Mouse (Mus musculus) midbrain, embryonic 15.5 days (tissue): Measurements from ENCODE around the gene Gpr132. TPM values are rescaled to one million over a fixed set of nuclear protein-coding genes. Genes with fewer than 3 reads are reported as not detected.
A peak's percentile ranks its signal among the peaks of the same experiment; 100 is the strongest.

Experiments
- ATAC-seq: fragments of 200-750 bp; cut with Nextera tagmentation; replicated peaks from 2 replicates; pipeline ENCODE4 v1.8.0; 2017; ENCODE audit warnings: moderate TSS enrichment
- H3K27ac ChIP-seq: fragments of 300-500 bp; sonication (generic); 2 replicates; pipeline ENCODE4 v1.5.1; 2015; ENCODE audit warnings: mild to moderate bottlenecking, inconsistent platforms
- H3K27me3 ChIP-seq: fragments of 300-500 bp; sonication (generic); replicated peaks from 2 replicates; pipeline ENCODE4 v1.6.1; 2015; ENCODE audit warnings: inconsistent platforms
- H3K36me3 ChIP-seq: fragments of 300-500 bp; sonication (generic); replicated peaks from 2 replicates; pipeline ENCODE4 v1.6.1; 2015; ENCODE audit warnings: inconsistent platforms
- H3K4me1 ChIP-seq: fragments of 300-500 bp; sonication (generic); 2 replicates; pipeline ENCODE4 v1.6.1; 2015; ENCODE audit warnings: inconsistent platforms
- H3K4me2 ChIP-seq: fragments of 300-500 bp; sonication (generic); 2 replicates; pipeline ENCODE4 v1.6.1; 2015; ENCODE audit warnings: inconsistent platforms, mild to moderate bottlenecking, moderate library complexity
- H3K4me3 ChIP-seq: fragments of 300-500 bp; sonication (generic); 2 replicates; pipeline ENCODE4 v1.5.1; 2015; ENCODE audit warnings: mild to moderate bottlenecking, inconsistent platforms
- H3K9ac ChIP-seq: fragments of 300-500 bp; sonication (generic); 2 replicates; pipeline ENCODE4 v1.6.1; 2015; ENCODE audit warnings: mild to moderate bottlenecking, inconsistent platforms
- H3K9me3 ChIP-seq: fragments of 300-500 bp; sonication (generic); 2 replicates; pipeline ENCODE4 v1.6.1; 2016; ENCODE audit warnings: inconsistent platforms
- WGBS: fragments of 180-500 bp; shearing (Covaris S2); methylation state at CpG from one replicate; pipeline ENCODE4 v1.1.7; 2015; ENCODE audit warnings: mixed read lengths; 5-methylcytosine and 5-hydroxymethylcytosine counted together
- polyA plus RNA-seq: library from polyadenylated mRNA; unstranded; fragments of >200 nt; fragmentation: Nextera tagmentation; extraction: Ambion mirVana; gene quantifications from 2 replicates; pipeline ENCODE4 v1.2.1, GENCODE M21; 2015

Gpr132 gene
- polyA plus RNA-seq, 1 experiment from 2014 or later: 0.06 TPM

DNA sequence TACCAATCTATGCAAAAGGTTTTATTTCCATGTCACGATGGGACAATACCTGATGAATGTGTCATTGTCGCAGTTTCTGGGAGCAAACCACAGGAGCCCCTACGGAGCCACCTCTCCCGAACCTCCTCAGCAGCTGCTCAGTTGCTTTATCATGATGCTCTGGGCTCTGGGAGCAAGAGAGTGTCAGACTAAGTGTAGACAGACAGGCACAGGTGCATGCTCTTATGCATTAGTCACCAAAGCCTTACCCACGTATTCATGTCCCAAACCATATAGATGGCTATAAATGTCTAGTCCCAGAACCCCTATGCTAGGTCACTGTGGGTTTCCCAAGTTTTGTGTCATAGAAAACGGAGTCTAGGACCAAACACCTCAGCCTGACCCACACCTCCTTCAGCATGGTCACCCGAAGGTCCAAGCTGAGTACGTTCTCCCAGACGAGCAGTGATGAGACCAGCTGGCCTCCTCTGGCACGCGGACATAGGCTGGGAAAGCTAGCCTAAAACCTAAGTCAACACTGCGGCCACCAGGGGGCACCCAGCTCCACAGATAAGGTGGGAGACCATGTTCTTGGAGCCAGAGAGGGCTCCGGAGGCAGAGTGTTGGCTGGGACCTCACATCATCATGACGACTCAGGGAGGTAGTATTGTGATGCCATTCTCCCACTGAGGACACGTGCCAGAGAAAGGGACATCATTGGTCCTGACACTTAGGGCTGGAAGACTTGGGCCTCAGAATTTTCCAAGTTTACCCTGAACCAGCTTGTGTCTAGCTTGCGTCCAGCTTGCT is 7.4 kb upstream of the Gpr132 start:
- Histone ChIP-seq H3K4me1 (peaks cover 29% of the 10 kb centered on the region), H3K27ac (no peak overlapping the region), H3K36me3 (no peaks in the 10 kb centered on the region), H3K9ac (no peak overlapping the region), H3K27me3 (peaks cover 66% of the 10 kb centered on the region), H3K9me3 (no peaks in the 10 kb centered on the region), H3K4me3 (no peak overlapping the region), H3K4me2 (no peak overlapping the region)
- peak; percentile 55 for ATAC-seq
- WGBS: 23% methylated on average over 16 of the region's 16 CpGs

DNA sequence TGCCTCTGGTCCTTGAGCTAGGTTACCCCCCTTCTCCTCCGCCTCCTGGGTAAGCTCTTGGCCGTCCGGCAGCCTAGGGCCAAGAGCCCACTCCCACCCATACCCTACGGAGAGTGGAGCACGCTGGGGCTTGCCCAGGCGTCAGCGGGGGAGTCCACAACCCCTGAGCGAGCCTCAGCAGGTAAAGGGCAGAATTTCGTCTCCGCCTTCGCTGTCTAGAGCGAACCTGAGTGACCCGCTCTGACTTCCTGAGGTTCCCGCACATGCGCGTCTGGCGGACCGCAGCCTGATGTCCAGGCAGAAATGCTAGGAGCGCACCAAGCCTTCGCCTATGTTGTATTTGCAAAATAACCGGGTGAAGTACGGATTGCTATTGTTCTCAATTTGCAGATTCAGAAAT is 6.2 kb upstream of the Gpr132 start:
- Histone ChIP-seq H3K9me3 (no peaks in the 10 kb centered on the region), H3K27me3 (peaks cover 62% of the 10 kb centered on the region), H3K27ac (no peak overlapping the region), H3K4me1 (peaks cover 33% of the 10 kb centered on the region), H3K36me3 (no peaks in the 10 kb centered on the region), H3K4me2 (peak overlapping the region; percentile 54), H3K9ac (no peak overlapping the region), H3K4me3 (peak overlapping the region; percentile 30)
- 14% methylated on average over 22 of the region's 22 CpGs for WGBS
- ATAC-seq: no peak

DNA sequence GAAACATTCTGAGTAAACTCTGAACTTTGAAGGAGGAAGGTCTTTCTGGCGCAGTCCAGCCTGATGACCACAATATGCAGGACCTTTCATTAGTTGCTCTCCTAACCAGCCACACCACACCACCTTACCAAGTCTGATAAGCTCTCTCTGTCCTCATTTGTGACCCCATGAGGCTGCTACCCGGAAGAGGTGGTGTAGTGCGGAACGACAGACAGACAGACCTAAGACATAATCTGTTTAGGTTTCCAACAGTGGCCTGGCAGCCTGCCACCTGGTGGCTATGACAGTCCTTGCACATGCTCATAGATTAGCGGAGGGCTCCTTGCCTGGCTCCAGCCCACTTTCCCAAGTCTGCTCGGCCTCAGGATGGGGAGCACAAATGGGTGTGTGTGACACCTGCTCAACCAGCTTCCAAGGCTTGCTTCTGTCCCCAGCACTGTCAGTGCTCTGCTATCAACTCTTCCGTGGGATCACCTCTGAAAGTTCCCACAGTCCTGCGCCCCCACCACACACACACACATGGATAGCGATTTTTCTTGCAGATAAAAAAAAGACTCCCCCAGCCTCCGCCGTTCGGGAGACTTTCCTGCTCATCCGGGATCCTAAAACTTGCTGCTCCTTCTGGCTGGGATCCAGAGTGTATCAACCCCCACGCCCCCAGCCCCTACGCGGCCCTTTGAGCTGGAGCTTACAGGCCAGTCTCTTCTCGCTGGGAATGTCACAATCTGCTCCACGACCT is 5.6 kb upstream of the Gpr132 start:
- Histone ChIP-seq H3K9me3 (no peaks in the 10 kb centered on the region), H3K4me3 (peak overlapping the region; percentile 30), H3K9ac (no peak overlapping the region), H3K4me1 (peaks cover 33% of the 10 kb centered on the region), H3K36me3 (no peaks in the 10 kb centered on the region), H3K27me3 (peaks cover 58% of the 10 kb centered on the region), H3K27ac (no peak overlapping the region), H3K4me2 (peak overlapping the region; percentile 54)
- WGBS: 22% methylated on average over 18 of the region's 18 CpGs
- ATAC-seq: no peak; the same call in 1 of the 2 replicates

DNA sequence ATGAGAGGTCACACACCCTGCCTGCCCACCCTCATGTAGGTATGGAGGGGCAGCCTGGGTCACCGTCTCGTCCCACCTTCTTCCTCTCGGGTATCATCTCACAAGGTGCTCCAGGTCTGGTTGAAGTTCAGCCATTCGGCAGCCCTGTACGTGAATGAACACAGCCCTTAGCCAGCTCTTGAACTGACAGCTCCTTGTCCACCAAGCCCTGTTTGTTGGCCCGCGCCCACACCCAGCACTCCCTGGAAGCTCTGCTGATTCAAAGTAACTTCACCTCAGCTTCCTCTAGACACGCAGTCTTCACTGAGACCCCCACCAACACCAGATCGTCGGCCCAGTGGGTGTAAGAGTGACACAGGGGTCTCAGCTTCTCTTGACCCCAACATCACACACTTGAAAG is 5.0 kb upstream of the Gpr132 start:
- Histone ChIP-seq H3K9ac (no peak overlapping the region), H3K27me3 (peaks cover 52% of the 10 kb centered on the region), H3K4me1 (peaks cover 33% of the 10 kb centered on the region), H3K4me2 (no peak overlapping the region), H3K9me3 (no peaks in the 10 kb centered on the region), H3K36me3 (no peaks in the 10 kb centered on the region), H3K27ac (no peak overlapping the region), H3K4me3 (no peak overlapping the region)
- WGBS: 88% methylated on average over 10 of the region's 10 CpGs
- ATAC-seq: no peak

DNA sequence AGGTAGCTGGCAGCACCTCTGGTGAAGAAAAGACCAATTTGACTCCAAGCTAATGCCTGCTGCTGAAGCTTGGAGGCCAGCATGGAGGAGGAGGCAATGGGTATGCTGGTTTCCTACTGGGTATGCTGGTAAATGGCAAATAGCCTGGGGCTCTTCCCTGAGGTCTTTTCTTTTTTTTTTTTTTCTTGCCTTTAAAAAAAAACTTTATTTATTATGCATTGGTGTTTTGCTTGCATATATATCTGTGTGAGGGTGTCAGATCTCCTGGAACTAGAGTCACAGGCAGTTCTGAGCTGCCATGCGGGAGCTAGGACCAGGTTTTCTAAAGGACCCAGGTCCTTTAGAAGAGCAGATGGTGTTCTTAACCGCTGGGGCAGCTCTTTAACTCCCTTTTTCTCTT is 3.2 kb upstream of the Gpr132 start:
- H3K9ac ChIP-seq: no peak overlapping the region
- H3K9me3 ChIP-seq: no peaks in the 10 kb centered on the region
- no peak overlapping the region for H3K4me3 ChIP-seq
- ATAC-seq: no peak
- H3K4me2 ChIP-seq: no peak overlapping the region
- H3K27me3 ChIP-seq: peaks cover 34% of the 10 kb centered on the region
- 67% methylated on average over 2 of the region's 2 CpGs for WGBS
- H3K27ac ChIP-seq: no peak overlapping the region
- peaks cover 19% of the 10 kb centered on the region for H3K4me1 ChIP-seq
- H3K36me3 ChIP-seq: no peaks in the 10 kb centered on the region

DNA sequence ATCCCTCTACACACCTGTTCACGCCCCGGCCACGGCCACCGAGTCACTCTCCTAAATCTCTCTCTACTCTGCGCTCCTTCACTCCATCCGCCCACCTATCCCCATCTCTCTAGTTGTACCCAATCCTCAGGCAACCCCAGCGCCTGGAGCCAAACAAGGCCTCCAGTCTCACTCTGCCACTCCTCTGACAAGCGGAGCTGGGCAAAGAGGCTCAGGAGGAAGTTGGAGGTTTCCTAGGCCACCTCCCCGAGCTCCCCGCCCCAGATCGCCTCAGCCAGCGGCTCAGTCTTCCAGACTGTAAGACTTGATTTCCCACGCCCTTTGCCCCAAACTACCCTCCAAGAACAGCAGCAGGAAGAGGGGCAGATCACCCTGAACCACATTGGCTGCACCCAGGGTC is 2.7 kb upstream of the Gpr132 start:
- Histone ChIP-seq H3K4me2 (no peak overlapping the region), H3K36me3 (no peaks in the 10 kb centered on the region), H3K27me3 (peaks cover 29% of the 10 kb centered on the region), H3K4me3 (no peak overlapping the region), H3K4me1 (peaks cover 16% of the 10 kb centered on the region), H3K9ac (no peak overlapping the region), H3K9me3 (no peaks in the 10 kb centered on the region), H3K27ac (no peak overlapping the region)
- 52% methylated on average over 13 of the region's 13 CpGs for whole genome bisulfite sequencing
- no peak for ATAC-seq

DNA sequence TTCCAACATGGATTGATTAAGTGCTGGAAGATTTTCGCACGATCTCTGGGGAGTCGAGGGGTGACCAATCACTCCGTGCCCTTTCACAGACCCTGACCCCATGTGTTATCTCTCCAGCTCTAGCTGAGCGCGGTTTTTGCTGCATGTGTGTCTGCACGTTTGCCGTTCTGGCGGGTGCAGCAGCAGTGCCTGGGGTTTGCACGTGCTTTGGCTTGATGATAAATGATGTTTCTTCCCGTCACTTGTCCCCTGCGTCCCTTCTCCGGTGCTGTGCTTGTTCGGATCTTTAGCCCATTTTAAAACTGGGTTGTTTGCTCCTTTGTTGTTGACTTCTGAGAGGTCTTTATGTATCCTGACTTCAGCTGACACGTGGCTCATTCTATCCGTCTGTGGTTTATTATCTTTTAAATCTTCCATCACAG is 1.8 kb upstream of the Gpr132 start:
- H3K36me3 ChIP-seq: no peaks in the 10 kb centered on the region
- WGBS: 34% methylated on average over 16 of the region's 16 CpGs
- no peaks in the 10 kb centered on the region for H3K9me3 ChIP-seq
- no peak for ATAC-seq
- H3K4me1 ChIP-seq: peaks cover 16% of the 10 kb centered on the region
- no peak overlapping the region for H3K4me3 ChIP-seq
- peak overlapping the region; percentile 14; the same call in 1 of the 2 replicates for H3K4me2 ChIP-seq
- H3K27ac ChIP-seq: no peak overlapping the region
- H3K9ac ChIP-seq: no peak overlapping the region
- H3K27me3 ChIP-seq: peaks cover 20% of the 10 kb centered on the region

DNA sequence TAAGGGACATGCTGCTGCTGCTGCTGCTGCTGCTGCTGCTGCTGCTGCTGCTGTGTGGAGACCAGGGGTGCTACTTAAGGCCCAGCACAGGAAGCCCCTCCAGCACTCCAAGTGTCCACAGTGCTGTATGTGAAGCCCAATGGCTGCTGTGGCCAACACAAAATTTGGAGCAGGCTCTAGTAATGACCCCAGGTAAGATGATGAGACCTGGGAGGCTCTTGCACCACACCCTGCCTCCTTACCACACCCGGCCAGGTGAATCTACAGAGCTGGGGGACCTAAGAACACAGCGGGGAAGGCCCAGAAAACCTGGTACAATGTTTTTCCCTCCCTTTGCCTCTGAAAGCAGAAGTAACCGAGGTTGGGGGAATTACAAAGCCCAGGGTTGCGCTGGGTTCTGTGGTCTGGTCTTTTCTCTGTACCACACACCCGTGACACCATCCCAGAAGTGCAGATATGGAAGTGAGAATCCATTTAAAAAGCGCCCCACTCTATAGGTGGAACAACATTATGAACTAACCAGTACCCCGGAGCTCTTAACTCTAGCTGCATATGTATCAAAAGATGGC is 838 bp downstream of the Gpr132 start:
- Histone ChIP-seq H3K27ac (no peak overlapping the region), H3K9ac (no peak overlapping the region), H3K36me3 (no peaks in the 10 kb centered on the region), H3K4me2 (no peak overlapping the region), H3K4me3 (no peak overlapping the region), H3K9me3 (no peaks in the 10 kb centered on the region), H3K27me3 (0 out of 2 replicates have a peak, but pooled peaks cover 3% of the 10 kb centered on the region), H3K4me1 (peaks cover 4% of the 10 kb centered on the region; the same call in 1 of the 2 replicates)
- ATAC-seq: no peak
- 88% methylated on average over 7 of the region's 7 CpGs for WGBS

DNA sequence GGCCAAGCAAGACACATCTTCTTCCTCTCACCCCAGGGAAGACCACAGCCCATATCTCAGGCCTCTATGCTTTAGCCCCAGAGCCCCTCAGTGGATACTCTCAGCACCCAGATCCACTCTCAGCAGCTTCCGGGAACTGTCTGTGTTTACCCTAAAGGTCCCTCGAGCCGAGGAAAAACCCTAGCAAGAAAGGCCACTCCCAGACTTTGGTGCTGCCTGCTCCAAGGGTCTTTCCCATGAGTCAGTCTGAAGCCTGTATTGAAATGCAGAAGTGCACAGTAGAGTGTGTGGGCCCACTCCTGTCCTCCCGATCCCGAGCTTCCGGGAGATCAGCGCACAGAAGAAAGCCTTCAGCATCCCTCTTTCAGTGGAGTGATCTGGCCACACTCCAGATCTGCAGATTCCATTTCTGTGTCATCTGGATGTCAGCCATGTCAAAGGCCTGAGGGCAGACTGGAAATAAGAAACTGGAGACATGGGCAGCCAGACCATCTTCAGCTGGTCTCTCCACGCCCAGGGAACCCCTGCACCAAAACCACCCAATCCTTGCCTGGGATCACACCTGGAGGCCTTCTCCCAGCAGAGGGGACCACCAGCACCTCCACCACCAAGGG is 1.5 kb downstream of the Gpr132 start:
- Histone ChIP-seq H3K27ac (no peak overlapping the region), H3K4me1 (peaks cover 4% of the 10 kb centered on the region; the same call in 1 of the 2 replicates), H3K36me3 (no peaks in the 10 kb centered on the region), H3K9me3 (no peaks in the 10 kb centered on the region), H3K9ac (no peak overlapping the region), H3K27me3 (no peaks in the 10 kb centered on the region), H3K4me2 (no peak overlapping the region), H3K4me3 (no peak overlapping the region)
- no peak for ATAC-seq
- 74% methylated on average over 8 of the region's 8 CpGs for WGBS

DNA sequence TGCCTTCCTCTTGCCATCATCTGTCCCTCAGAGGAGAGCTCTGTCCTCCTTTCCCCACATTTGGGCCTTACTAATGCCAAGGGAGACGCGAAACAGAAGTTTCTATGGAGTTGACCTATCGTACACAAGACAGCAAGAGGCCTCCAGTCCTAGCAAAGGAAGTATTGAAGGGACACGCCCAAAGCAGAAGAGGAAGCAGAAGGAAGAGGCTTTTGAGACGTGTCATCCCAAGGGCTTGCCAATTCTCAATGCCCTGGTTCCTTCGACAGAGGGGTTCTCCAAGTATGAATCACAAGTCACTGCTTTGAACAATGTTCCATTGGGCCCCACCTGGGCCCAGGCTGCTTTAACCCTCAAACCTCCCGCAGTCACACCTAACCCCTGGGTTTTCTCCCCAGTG is 3.2 kb downstream of the Gpr132 start:
- no peak overlapping the region for H3K9ac ChIP-seq
- H3K4me1 ChIP-seq: peaks cover 3% of the 10 kb centered on the region; the same call in 1 of the 2 replicates
- H3K27me3 ChIP-seq: no peaks in the 10 kb centered on the region
- H3K36me3 ChIP-seq: no peaks in the 10 kb centered on the region
- no peak overlapping the region for H3K27ac ChIP-seq
- WGBS: 89% methylated on average over 7 of the region's 7 CpGs
- no peak overlapping the region for H3K4me2 ChIP-seq
- H3K9me3 ChIP-seq: no peaks in the 10 kb centered on the region
- H3K4me3 ChIP-seq: no peak overlapping the region
- ATAC-seq: no peak

DNA sequence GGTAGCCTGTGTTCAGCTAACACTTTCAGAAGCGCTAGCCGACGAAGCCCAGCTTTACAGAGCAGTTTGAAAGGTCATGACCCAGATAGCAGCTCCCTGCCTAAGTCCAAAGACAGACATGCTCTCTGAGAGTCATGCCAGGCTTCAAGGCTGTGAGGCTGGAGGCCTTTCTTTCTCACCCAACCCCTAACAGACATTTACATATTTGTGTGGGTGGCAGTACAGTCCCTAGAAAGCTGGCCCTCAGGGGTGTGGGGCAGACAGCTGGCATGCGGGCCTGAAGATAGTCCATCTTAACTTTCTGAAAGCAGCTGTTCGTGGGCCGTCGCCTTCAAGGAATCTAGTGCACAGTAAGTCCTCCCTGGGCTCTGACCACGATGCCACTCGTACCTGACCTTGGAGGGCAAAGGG is 6.1 kb downstream of the Gpr132 start:
- Histone ChIP-seq H3K27me3 (no peaks in the 10 kb centered on the region), H3K9ac (no peak overlapping the region), H3K9me3 (no peaks in the 10 kb centered on the region), H3K4me3 (no peak overlapping the region), H3K4me1 (no peaks in the 10 kb centered on the region), H3K4me2 (no peak overlapping the region), H3K36me3 (no peaks in the 10 kb centered on the region), H3K27ac (no peak overlapping the region)
- ATAC-seq: no peak
- 66% methylated on average over 9 of the region's 9 CpGs for WGBS

DNA sequence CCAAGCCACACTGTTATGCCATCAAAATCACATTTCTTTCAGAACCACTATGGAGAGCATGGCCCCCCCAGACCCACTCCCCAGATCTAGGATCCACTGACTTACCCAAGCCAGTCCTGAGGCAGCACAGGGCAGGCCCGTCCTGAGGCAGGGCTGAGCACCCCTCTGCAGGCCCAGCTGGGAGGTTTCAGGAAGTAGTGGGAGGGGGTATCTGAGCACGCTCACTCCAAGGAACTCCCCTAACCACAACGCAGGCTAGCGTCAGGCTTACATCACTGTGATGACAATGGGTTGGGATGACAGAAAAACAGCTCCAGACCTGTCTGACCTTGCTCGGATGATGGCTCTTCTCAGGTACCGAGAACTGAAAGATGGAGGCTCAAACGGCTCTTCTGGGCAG is 7.3 kb downstream of the Gpr132 start:
- H3K27me3 ChIP-seq: no peaks in the 10 kb centered on the region
- H3K4me3 ChIP-seq: no peak overlapping the region
- H3K27ac ChIP-seq: no peak overlapping the region
- 75% methylated on average over 7 of the region's 7 CpGs for WGBS
- H3K4me2 ChIP-seq: no peak overlapping the region
- ATAC-seq: no peak
- H3K36me3 ChIP-seq: no peaks in the 10 kb centered on the region
- H3K9me3 ChIP-seq: no peaks in the 10 kb centered on the region
- H3K4me1 ChIP-seq: no peaks in the 10 kb centered on the region
- H3K9ac ChIP-seq: no peak overlapping the region
